Mouse (Mus musculus): ENCODE results near the gene Gramd1c. TPM values are rescaled to one million over a fixed set of nuclear protein-coding genes. Genes with fewer than 3 reads are reported as not detected.

The Gramd1c gene
- polyA plus RNA-seq, 1 experiment, result 19.5 TPM

DNA sequence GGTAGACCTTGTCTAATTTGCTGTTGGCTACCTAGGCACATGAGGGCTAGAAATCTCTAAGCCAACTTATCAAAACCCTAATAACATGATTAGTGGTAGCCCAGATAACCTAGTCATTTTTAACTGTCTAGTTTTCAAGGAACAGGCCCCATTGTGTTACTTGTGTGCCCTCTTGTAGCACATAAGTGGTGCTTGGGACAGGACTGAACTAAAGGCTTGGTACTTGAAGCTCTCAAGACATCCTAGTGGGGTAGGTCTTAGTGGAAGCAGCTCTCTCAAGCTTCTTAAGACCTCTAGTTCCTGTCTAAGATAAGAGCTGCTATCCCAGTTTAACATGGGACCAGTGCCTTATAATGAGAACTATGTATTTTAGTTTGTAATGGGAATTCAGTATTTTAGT is 132.6 kb downstream of the Gramd1c start:
- TF ChIP-seq POLR2A (IDR thresholded peaks at IDR 0.05; ENCODE audit: control insufficient read depth, low read depth, low read length), result no peak
- TF ChIP-seq CTCF (IDR thresholded peaks at IDR 0.05; ENCODE audit: control insufficient read depth, insufficient read depth, insufficient replicate concordance, low read depth, low read length), result no peak
- H3K27ac ChIP-seq (ENCODE audit: control insufficient read depth, insufficient read depth, low read depth, low read length), result no peak overlapping the region
- no peak overlapping the region for H3K4me3 ChIP-seq (ENCODE audit: control insufficient read depth, low read depth, low read length)
- H3K4me1 ChIP-seq (ENCODE audit: control insufficient read depth, insufficient read depth, low read length), result no peaks in the 10 kb centered on the region
- no peaks in the 10 kb centered on the region for H3K36me3 ChIP-seq (ENCODE audit: control insufficient read depth, insufficient read depth, low read length)
- H3K27me3 ChIP-seq (ENCODE audit: control insufficient read depth, insufficient read depth, low read length), result no peaks in the 10 kb centered on the region

Other genes starting within 250 kb of the Gramd1c start
- 9.7 and 36.6 TPM in 2 replicates for gene Ccdc191, start 173.5 kb downstream of the Gramd1c start, polyA plus RNA-seq (2012; rRNA removed)
- gene Qtrt2, start 136.5 kb downstream of the Gramd1c start, polyA plus RNA-seq (2012; rRNA removed), result 9.9 and 11.0 TPM in 2 replicates
- gene Zdhhc23, start 83.6 kb downstream of the Gramd1c start, polyA plus RNA-seq (2012; rRNA removed), result 1.0 and 1.3 TPM in 2 replicates
- gene Atp6v1a, start 76.4 kb upstream of the Gramd1c start, polyA plus RNA-seq (2012; rRNA removed), result 34.6 and 38.5 TPM in 2 replicates
- gene Naa50, start 76.5 kb upstream of the Gramd1c start, polyA plus RNA-seq (2012; rRNA removed), result 4.4 and 4.8 TPM in 2 replicates
- gene Usf3, start 109.9 kb upstream of the Gramd1c start, polyA plus RNA-seq (2012; rRNA removed), result 3.4 and 3.9 TPM in 2 replicates

Measured in testis, adult 2 months (tissue).